Mouse (Mus musculus): ENCODE results near the gene Stxbp1.

Stxbp1 gene

GRCm38 (mm10) chr2:32749082-32749481 is 98.0 kb downstream of the Stxbp1 start:
- in situ Hi-C loops (cut with MboI; ENCODE audit: low pct_unique_long_range_greater_than_20kb in 1 of 2, low sequenced_read_pairs in 2 of 2, unreplicated experiment in 1 of 2) = no loop called here

- in situ Hi-C loops (cut with MboI; ENCODE audit: low pct_unique_long_range_greater_than_20kb in 1 of 2, low sequenced_read_pairs in 2 of 2, unreplicated experiment in 1 of 2) = no loop called here
Measured at GRCm38 (mm10) chr2:32744272-32744982, 102.6 kb downstream of the Stxbp1 start.

DNA sequence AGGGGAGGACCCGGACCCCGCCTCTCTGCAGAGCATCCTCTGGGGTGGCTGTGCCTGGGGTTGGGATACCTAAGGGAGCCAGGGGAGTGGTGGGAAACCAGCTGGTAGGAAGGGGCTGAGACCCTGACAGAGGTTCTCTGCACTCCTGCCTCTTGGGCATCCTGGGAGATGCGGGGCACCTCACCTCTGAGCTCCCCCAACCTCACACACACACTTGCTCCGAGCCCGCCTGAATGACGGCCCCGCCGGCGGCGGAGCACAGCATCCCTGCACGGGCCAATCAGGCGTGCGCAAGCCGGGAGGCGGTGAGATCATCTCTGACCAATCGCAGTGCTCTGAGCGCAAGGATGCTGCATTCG is 104.9 kb downstream of the Stxbp1 start:
- in situ Hi-C loops (cut with MboI; ENCODE audit: low pct_unique_long_range_greater_than_20kb in 1 of 2, low sequenced_read_pairs in 2 of 2, unreplicated experiment in 1 of 2) = no loop called here

GRCm38 (mm10) chr2:32741273-32742172 is 105.5 kb downstream of the Stxbp1 start:
- in situ Hi-C loops (cut with MboI; ENCODE audit: low pct_unique_long_range_greater_than_20kb in 1 of 2, low sequenced_read_pairs in 2 of 2, unreplicated experiment in 1 of 2) = no loop called here

DNA sequence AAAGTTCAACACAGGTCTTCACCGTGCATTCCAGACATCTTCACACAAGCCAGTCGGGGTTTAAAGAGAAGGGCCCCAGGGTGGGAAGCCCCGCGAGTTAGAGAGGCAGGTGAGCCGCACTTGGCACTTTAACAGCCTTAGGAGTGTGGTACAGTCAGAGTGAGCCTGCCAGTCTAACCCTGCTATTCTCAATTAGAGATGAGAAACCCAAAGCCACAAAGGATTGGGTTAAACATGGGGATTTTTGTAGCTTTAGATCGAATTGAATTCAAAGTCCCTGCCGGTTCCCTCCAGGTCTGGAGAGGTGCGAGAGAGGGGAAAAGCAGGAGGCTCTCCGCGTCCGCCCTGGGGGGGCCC is 106.2 kb downstream of the Stxbp1 start, which contains the start of gene 6330409D20Rik:
TSS of gene 6330409D20Rik (minus strand) at position 101 of the 357 bp plus-strand sequence.
- in situ Hi-C loops (cut with MboI; ENCODE audit: low pct_unique_long_range_greater_than_20kb in 1 of 2, low sequenced_read_pairs in 2 of 2, unreplicated experiment in 1 of 2) = no loop called here

- in situ Hi-C loops (cut with MboI; ENCODE audit: low pct_unique_long_range_greater_than_20kb in 1 of 2, low sequenced_read_pairs in 2 of 2, unreplicated experiment in 1 of 2) = no loop called here
Measured at GRCm38 (mm10) chr2:32739311-32739710, 107.7 kb downstream of the Stxbp1 start.

Measured in mouse embryonic stem cell (cell line).